Mouse (Mus musculus) cerebellum, postnatal 10 days (tissue): ENCODE data around the gene A430089I19Rik.
"Not testable (repeated sequence)": the region's sequence is repeated elsewhere in the genome, so short reads cannot be mapped to it uniquely, and the experiment has no call there.

ENCODE experiments used
- DNase-seq, 2 experiments: peaks; one replicate each; pipeline ENCODE4 v3.0.0; 2021; ENCODE audit warnings: mixed read lengths in 2 of 2

A430089I19Rik gene

GRCm38 (mm10) chr5:94306696-94307095 lies at the start of gene A430089I19Rik:
Gene A430089I19Rik, minus strand, starts transcription at chr5:94306796.
- DNase-seq, result not testable (repeated sequence)

- DNase-seq, result not testable (repeated sequence)
Observed at GRCm38 (mm10) chr5:94339449-94339848, 32.9 kb upstream of the A430089I19Rik start, which contains the start of gene AA792892. Gene AA792892, plus strand, starts transcription at chr5:94339749.

GRCm38 (mm10) chr5:94314135-94314534 lies 7.5 kb upstream of the A430089I19Rik start, which contains the start of gene Gm6502:
Gene Gm6502, plus strand, starts transcription at chr5:94314435.
- not testable (repeated sequence) for DNase-seq
